Mouse (Mus musculus): Measurements from ENCODE around the gene Zfp108.

GRCm38 (mm10) chr7:24286090-24286489, 31.5 kb downstream of the Zfp108 start:
- no peak for TF ChIP-seq CTCF (IDR thresholded peaks at IDR 0.05; ENCODE audit: low read depth, low read length)
- TF ChIP-seq GATA1 (IDR thresholded peaks at IDR 0.05; ENCODE audit: borderline replicate concordance, low read length) = no peak
- no peak for TF ChIP-seq POLR2AphosphoS5 (IDR thresholded peaks at IDR 0.05; ENCODE audit: insufficient replicate concordance, low read depth, low read length)
- no peak for TF ChIP-seq TAL1 (conservative IDR thresholded peaks at IDR 0.05; ENCODE audit: low read depth, low read length)
- TF ChIP-seq GATA2 (IDR thresholded peaks at IDR 0.05; ENCODE audit: borderline replicate concordance, low read depth, low read length) = no peak
